Mouse (Mus musculus) effector memory CD4-positive, alpha-beta T cell, adult 5 months (primary cell): Measurements from ENCODE around the gene Gm8374. TPM values are rescaled to one million over a fixed set of nuclear protein-coding genes. Genes with fewer than 3 reads are reported as not detected.

Source experiments
- polyA plus RNA-seq: library from polyadenylated mRNA; unstranded; fragments of 100-300 nt; shearing (Covaris generic); gene quantifications from one replicate; pipeline ENCODE4 v1.2.1, GENCODE M21; 2017

The Gm8374 gene
- not detected for polyA plus RNA-seq

DNA sequence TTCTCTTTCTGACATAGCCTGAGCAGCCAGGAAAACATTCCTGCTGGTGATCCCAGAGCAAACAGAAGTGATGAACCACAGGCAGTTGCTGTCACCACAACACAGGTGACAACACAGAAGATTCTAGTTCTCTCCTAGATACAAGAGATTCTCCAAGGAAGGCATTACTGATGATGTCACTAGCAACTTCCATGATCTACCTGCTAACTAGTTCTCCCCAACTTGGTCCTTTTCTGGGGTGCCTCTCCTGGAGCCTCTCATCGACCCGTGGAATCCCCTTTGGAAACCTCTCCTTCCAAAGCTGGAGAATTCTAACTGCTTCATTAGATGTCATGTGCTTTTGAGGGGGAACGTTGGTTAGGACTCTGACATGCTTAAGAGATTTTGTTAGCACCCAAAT is at the start of gene Gm8374:
Gm8374 (minus strand) TSS at position 101 of the 400 bp plus-strand sequence.

DNA sequence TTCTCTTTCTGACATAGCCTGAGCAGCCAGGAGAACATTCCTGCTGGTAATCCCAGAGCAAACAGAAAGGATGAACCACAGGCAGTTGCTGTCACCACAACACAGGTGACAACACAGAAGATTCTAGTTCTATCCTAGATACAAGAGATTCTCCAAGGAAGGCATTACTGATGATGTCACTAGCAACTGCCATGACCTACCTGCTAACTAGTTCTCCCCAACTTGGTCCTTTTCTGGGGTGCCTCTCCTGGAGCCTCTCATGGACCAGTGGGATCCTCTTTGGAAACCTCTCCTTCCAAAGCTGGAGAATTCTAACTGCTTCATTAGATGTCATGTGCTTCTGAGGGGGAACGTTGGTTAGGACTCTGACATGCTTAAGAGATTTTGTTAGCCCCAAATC is 32.6 kb downstream of the Gm8374 start, which contains the start of gene Gm5797:
Gm5797 (minus strand) TSS at position 101 of the 400 bp plus-strand sequence.

DNA sequence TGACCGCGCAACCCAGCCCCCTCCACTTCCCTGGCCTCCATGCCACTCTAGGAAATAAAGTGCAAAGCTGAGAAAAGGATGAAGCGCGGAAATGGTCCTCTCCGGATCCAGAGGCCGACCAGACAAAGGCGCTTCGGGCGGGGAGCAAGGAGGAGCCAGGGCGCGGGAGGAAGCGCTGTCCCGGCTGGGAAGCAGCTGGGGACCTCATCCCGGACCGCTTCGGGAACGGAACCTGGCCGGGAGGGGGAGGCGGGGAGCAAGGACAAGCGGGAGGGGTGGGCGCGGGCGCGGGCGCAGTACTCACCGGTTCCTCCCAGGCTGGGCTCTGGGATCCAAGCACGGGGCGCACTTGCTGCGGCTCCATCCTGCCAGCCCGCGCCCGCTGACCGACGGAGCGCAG is 50.3 kb downstream of the Gm8374 start, which contains the start of gene Gm3739:
Gm3739 (minus strand) TSS at position 389 of the 400 bp plus-strand sequence.

Other genes with a start within 250 kb of the Gm8374 start
- gene Gm6676, start 239.7 kb downstream of the Gm8374 start, polyA plus RNA-seq = not detected
- gene Gm3512, start 190.6 kb downstream of the Gm8374 start, polyA plus RNA-seq = 0.51 TPM
- gene Gm16434, start 170.6 kb downstream of the Gm8374 start, polyA plus RNA-seq = not detected
- gene Gm3727, start 100.4 kb downstream of the Gm8374 start, polyA plus RNA-seq = not detected
- 0.42 TPM for gene Gm3739, start 50.1 kb downstream of the Gm8374 start, polyA plus RNA-seq
- not detected for gene Gm5797, start 32.7 kb downstream of the Gm8374 start, polyA plus RNA-seq
- 0.29 TPM for gene Gm3755, start 85.8 kb upstream of the Gm8374 start, polyA plus RNA-seq
- gene Gm3752, start 118.6 kb upstream of the Gm8374 start, polyA plus RNA-seq = not detected
- gene Gm3558, start 203.4 kb upstream of the Gm8374 start, polyA plus RNA-seq = not detected
- not detected for gene Gm10338, start 230.5 kb upstream of the Gm8374 start, polyA plus RNA-seq